Mouse (Mus musculus) small intestine, adult 2 months (tissue): ENCODE results near the gene Trpm3.

Source experiments
- CTCF ChIP-seq: fragments of 200-500 bp; IDR thresholded peaks from 2 replicates; pipeline ENCODE4 v1.5.1; 2012; ENCODE audit warnings: low read depth, mild to moderate bottlenecking, control low read depth, inconsistent platforms, low read length, moderate library complexity, mixed read lengths; ENCODE audit not compliant: insufficient replicate concordance, insufficient read length; ENCODE audit errors: extremely low read depth
- POLR2A ChIP-seq: fragments of 200-500 bp; IDR thresholded peaks from 2 replicates; pipeline ENCODE4 v1.6.1; 2012; ENCODE audit warnings: low read depth, mild to moderate bottlenecking, control low read depth, inconsistent platforms, low read length, moderate library complexity

- TF ChIP-seq CTCF: no peak
- no peak for TF ChIP-seq POLR2A
Observed at GRCm38 (mm10) chr19:22703876-22704275, 565.0 kb downstream of the Trpm3 start.
